Comparison of ENCODE assay signal across 7 mouse cellular contexts in the genomic region with DNA sequence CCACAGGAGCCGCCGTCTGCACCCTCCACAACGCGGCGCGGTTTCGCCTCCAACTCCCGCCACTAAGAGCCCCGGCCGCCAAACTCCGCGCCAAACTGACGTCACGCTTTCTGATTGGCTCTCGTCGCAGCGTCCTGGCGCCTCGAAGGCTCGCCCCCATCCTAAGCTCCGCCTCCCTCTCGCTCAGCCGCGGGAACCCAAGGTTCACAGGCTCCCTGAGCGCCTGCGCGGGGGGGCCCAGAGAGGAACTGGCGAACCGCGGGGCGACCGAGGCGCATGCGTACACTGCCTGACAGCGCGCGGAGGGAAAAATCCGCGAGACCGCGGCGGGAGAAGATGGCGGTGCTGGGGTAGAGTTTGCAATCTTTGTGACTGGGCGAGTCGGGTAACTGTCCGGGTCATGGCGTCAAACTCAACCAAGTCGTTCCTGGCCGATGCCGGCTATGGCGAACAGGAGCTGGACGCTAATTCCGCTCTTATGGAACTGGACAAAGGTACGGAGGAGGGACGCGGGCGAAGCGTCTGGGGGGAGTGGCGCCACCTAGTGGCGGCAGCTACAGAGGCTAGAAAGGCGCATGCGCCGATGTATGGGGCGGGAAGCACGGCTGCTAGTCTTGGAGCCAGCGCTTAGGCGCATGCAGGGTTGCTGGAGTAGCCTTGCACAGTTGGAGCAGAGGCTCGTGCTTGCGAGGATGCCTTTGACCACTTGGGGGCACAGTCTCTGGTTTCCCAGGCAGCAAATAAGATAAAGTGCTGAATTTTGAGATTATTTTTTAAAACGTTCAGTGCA. TPM values are rescaled to one million over a fixed set of nuclear protein-coding genes. Genes with fewer than 3 reads are reported as not detected.
DNase-seq lines count a peak whose midpoint lies in the region; ATAC-seq and TF ChIP-seq lines count a peak whose summit lies in the region.

A gene (minus strand): TSS at position 87 of the 790 bp plus-strand sequence.
A gene (plus strand): TSS at position 179 of the 790 bp plus-strand sequence.

- peak; percentile 99 for ATAC-seq in intestine, postnatal 0 days
- peak; percentile 98 for ATAC-seq in midbrain, embryonic 12.5 days (ENCODE audit: low FRiP score, low read depth)

- no peaks in the 10 kb centered on the region for H3K27me3 ChIP-seq in embryonic facial prominence, embryonic 10.5 days (replicated peaks; ENCODE audit: low read depth, poor library complexity, severe bottlenecking)
- H3K27me3 ChIP-seq in intestine, postnatal 0 days (replicated peaks; ENCODE audit: control insufficient read depth, insufficient read depth, low read length) = no peaks in the 10 kb centered on the region
- no peaks in the 10 kb centered on the region for H3K27me3 ChIP-seq in midbrain, embryonic 12.5 days
- H3K27me3 ChIP-seq in small intestine, adult 2 months (ENCODE audit: control insufficient read depth, insufficient read depth, low read length) = no peaks in the 10 kb centered on the region

- TF ChIP-seq CTCF in intestine, postnatal 0 days (IDR thresholded peaks at IDR 0.05; ENCODE audit: low read depth) = peak; percentile 99
- peak; percentile 100 for TF ChIP-seq CTCF in small intestine, adult 2 months (IDR thresholded peaks at IDR 0.05; ENCODE audit: extremely low read depth, insufficient read length, insufficient replicate concordance, low read depth, low read length)

- H3K9me3 ChIP-seq in embryonic facial prominence, embryonic 10.5 days = peaks cover 6% of the 10 kb centered on the region; the same call in 1 of the 2 replicates
- no peaks in the 10 kb centered on the region for H3K9me3 ChIP-seq in intestine, postnatal 0 days (ENCODE audit: control insufficient read depth)
- H3K9me3 ChIP-seq in midbrain, embryonic 12.5 days = peaks cover 3% of the 10 kb centered on the region; the same call in 1 of the 2 replicates

- intact Hi-C loops in left cerebral cortex, postnatal 4 days (cut with DNase I) = no loop called here

- under 1% methylated on average over 70 of the region's 70 CpGs for WGBS in embryonic facial prominence, embryonic 10.5 days
- under 1% methylated on average over 70 of the region's 70 CpGs for WGBS in intestine, postnatal 0 days
- under 1% methylated on average over 70 of the region's 70 CpGs for WGBS in midbrain, embryonic 12.5 days
- whole genome bisulfite sequencing in small intestine, adult 2 months = under 1% methylated on average over 70 of the region's 70 CpGs

- peak within 1 kb of the TSS; percentile 84 for H3K4me2 ChIP-seq in intestine, postnatal 0 days (replicated peaks; ENCODE audit: low read depth)
- H3K4me2 ChIP-seq in midbrain, embryonic 12.5 days (replicated peaks) = peak within 1 kb of the TSS; percentile 67

- peak within 1 kb of the TSS; percentile 95 for H3K27ac ChIP-seq in embryonic facial prominence, embryonic 10.5 days (replicated peaks)
- peak within 1 kb of the TSS; percentile 76 for H3K27ac ChIP-seq in intestine, postnatal 0 days (ENCODE audit: low read depth, low read length)
- peak within 1 kb of the TSS; percentile 91 for H3K27ac ChIP-seq in midbrain, embryonic 12.5 days (replicated peaks)
- peak within 1 kb of the TSS; percentile 87 for H3K27ac ChIP-seq in small intestine, adult 2 months (ENCODE audit: insufficient read depth, low read depth, low read length)

- TF ChIP-seq POLR2A in small intestine, adult 2 months (IDR thresholded peaks at IDR 0.05; ENCODE audit: low read depth, low read length) = peak; percentile 58; the same call in 1 of the 2 replicates

- peaks cover 48% of the 10 kb centered on the region for H3K36me3 ChIP-seq in embryonic facial prominence, embryonic 10.5 days (replicated peaks)
- H3K36me3 ChIP-seq in intestine, postnatal 0 days (ENCODE audit: control insufficient read depth, insufficient read depth) = no peaks in the 10 kb centered on the region
- H3K36me3 ChIP-seq in midbrain, embryonic 12.5 days = peaks cover 11% of the 10 kb centered on the region
- no peaks in the 10 kb centered on the region for H3K36me3 ChIP-seq in small intestine, adult 2 months (ENCODE audit: control insufficient read depth, insufficient read depth, low read length)

- peak within 1 kb of the TSS; percentile 94 for H3K4me3 ChIP-seq in embryonic facial prominence, embryonic 10.5 days
- peak within 1 kb of the TSS; percentile 98 for H3K4me3 ChIP-seq in intestine, postnatal 0 days (ENCODE audit: low read depth, low read length)
- H3K4me3 ChIP-seq in midbrain, embryonic 12.5 days = peak within 1 kb of the TSS; percentile 86
- H3K4me3 ChIP-seq in small intestine, adult 2 months (ENCODE audit: low read depth, low read length) = peak within 1 kb of the TSS; percentile 88

- H3K4me1 ChIP-seq in embryonic facial prominence, embryonic 10.5 days = peaks cover 36% of the 10 kb centered on the region
- peaks cover 15% of the 10 kb centered on the region; the same call in 1 of the 2 replicates for H3K4me1 ChIP-seq in intestine, postnatal 0 days (replicated peaks; ENCODE audit: control insufficient read depth, insufficient read depth, low read length)
- peaks cover 37% of the 10 kb centered on the region for H3K4me1 ChIP-seq in midbrain, embryonic 12.5 days
- no peaks in the 10 kb centered on the region; the same call in 1 of the 2 replicates for H3K4me1 ChIP-seq in small intestine, adult 2 months (ENCODE audit: control insufficient read depth, insufficient read depth, insufficient read length, low read length)

- DNase-seq in adrenal gland, postnatal 10 days = peak; percentile 100
- peak; percentile 100 for DNase-seq in embryonic facial prominence, embryonic 10.5 days (ENCODE audit: low spot score)
- DNase-seq in gonadal fat pad, adult 2 months (ENCODE audit: low read depth) = peak; percentile 83
- DNase-seq in left cerebral cortex, postnatal 4 days = peak; percentile 100

- peak within 1 kb of the TSS; percentile 73 for H3K9ac ChIP-seq in intestine, postnatal 0 days (ENCODE audit: low read depth, low read length)
- H3K9ac ChIP-seq in midbrain, embryonic 12.5 days (replicated peaks) = peak within 1 kb of the TSS; percentile 68

RNA-seq across cellular contexts. Expression of the first gene that starts in this region (rescaled TPM):
- 10 to 100 TPM in 1 of 2 experiments, 1 to 10 TPM in 1; 7.8 to 11.9 TPM for total RNA-seq in adrenal gland, postnatal 10 days (2021)
- polyA plus RNA-seq in embryonic facial prominence, embryonic 10.5 days (2016; fragmentation: Nextera tagmentation; extraction: Ambion mirVana) = 87.4 and 88.6 TPM in 2 replicates
- 1.1 and 1.3 TPM in 2 replicates for polyA plus RNA-seq in gonadal fat pad, adult 2 months (2012; rRNA removed)
- 6.1 and 6.6 TPM in 2 replicates for polyA plus RNA-seq in intestine, postnatal 0 days (2015; fragmentation: Nextera tagmentation; extraction: Ambion mirVana)
- total RNA-seq in left cerebral cortex, postnatal 4 days (2021) = 1 to 10 TPM; 4.2 to 4.9 TPM
- 59.1 and 60.7 TPM in 2 replicates for polyA plus RNA-seq in midbrain, embryonic 12.5 days (2016; fragmentation: Nextera tagmentation; extraction: Ambion mirVana)
- polyA plus RNA-seq in small intestine, adult 2 months (2012; rRNA removed) = 0.51 and 0.80 TPM in 2 replicates

RNA-seq across cellular contexts. Expression of the second gene that starts in this region (rescaled TPM):
- total RNA-seq in adrenal gland, postnatal 10 days (2021) = 10 to 100 TPM; 33.8 to 36.4 TPM
- polyA plus RNA-seq in embryonic facial prominence, embryonic 10.5 days (2016; fragmentation: Nextera tagmentation; extraction: Ambion mirVana) = 80.2 and 82.2 TPM in 2 replicates
- polyA plus RNA-seq in gonadal fat pad, adult 2 months (2012; rRNA removed) = 23.1 and 23.9 TPM in 2 replicates
- polyA plus RNA-seq in intestine, postnatal 0 days (2015; fragmentation: Nextera tagmentation; extraction: Ambion mirVana) = 11.2 and 11.4 TPM in 2 replicates
- total RNA-seq in left cerebral cortex, postnatal 4 days (2021) = 10 to 100 TPM; 38.6 to 39.5 TPM
- 68.4 and 75.1 TPM in 2 replicates for polyA plus RNA-seq in midbrain, embryonic 12.5 days (2016; fragmentation: Nextera tagmentation; extraction: Ambion mirVana)
- polyA plus RNA-seq in small intestine, adult 2 months (2012; rRNA removed) = 4.6 and 9.8 TPM in 2 replicates

Comparison
In these comparisons a context has a peak if more than half of its experiments do, and no peak if none do; other contexts are left out.
1. Peak in every context shown above with its lines: DNase-seq, ATAC-seq, H3K4me3 ChIP-seq and H3K27ac ChIP-seq.